Mouse (Mus musculus) MEL (cell line): Measurements from ENCODE around the gene Tmem52b. TPM values are rescaled to one million over a fixed set of nuclear protein-coding genes. Genes with fewer than 3 reads are reported as not detected.

Experiments
- DNase-seq: peaks from one replicate; pipeline ENCODE4 v3.0.0; 2011; ENCODE audit warnings: low read depth, low spot score
- H3K27ac ChIP-seq: 2 replicates; pipeline ENCODE4 v1.5.1; 2012; ENCODE audit warnings: low read depth, mild to moderate bottlenecking, control low read depth, low read length, moderate library complexity; ENCODE audit not compliant: control insufficient read depth
- H3K27me3 ChIP-seq, 2 experiments: fragments of 150-350 bp in 1 of 2; sonication (generic) in 1 of 2; 2 replicates each; pipeline ENCODE4 v1.6.1; 2012; ENCODE audit warnings: low read length in 2 of 2, mild to moderate bottlenecking in 2 of 2, improper control_type of control experiment in 1 of 2, moderate library complexity in 1 of 2; ENCODE audit not compliant: insufficient read depth in 2 of 2, control insufficient read depth in 1 of 2
- H3K36me3 ChIP-seq, 2 experiments: 2 replicates each; pipeline ENCODE4 v1.6.1; 2012 to 2014; ENCODE audit warnings: low read length in 2 of 2, improper control_type of control experiment in 1 of 2, inconsistent platforms in 1 of 2, mild to moderate bottlenecking in 1 of 2; ENCODE audit not compliant: insufficient read depth in 2 of 2, control insufficient read depth in 1 of 2
- H3K4me1 ChIP-seq, 2 experiments: fragments of 150-350 bp in 1 of 2; sonication (generic) in 1 of 2; 2 replicates each; pipeline ENCODE4 v1.6.1; 2012; ENCODE audit warnings: low read length in 2 of 2, improper control_type of control experiment in 1 of 2, mild to moderate bottlenecking in 1 of 2; ENCODE audit not compliant: insufficient read depth in 2 of 2, control insufficient read depth in 1 of 2
- H3K4me3 ChIP-seq, 2 experiments: fragments of 150-350 bp in 1 of 2; sonication (generic) in 1 of 2; 2 replicates each; pipeline ENCODE4 v1.5.1; 2012; ENCODE audit warnings: low read depth in 2 of 2, low read length in 2 of 2, mild to moderate bottlenecking in 2 of 2, moderate library complexity in 2 of 2, control low read depth in 1 of 2, improper control_type of control experiment in 1 of 2; ENCODE audit not compliant: control insufficient read depth in 1 of 2, insufficient read depth in 1 of 2
- H3K79me2 ChIP-seq: 2 replicates; pipeline ENCODE4 v1.6.1; 2012; ENCODE audit warnings: mild to moderate bottlenecking, low read length, moderate library complexity; ENCODE audit not compliant: control insufficient read depth, poor library complexity, insufficient read depth
- H3K9ac ChIP-seq: 2 replicates; pipeline ENCODE4 v1.6.1; 2012; ENCODE audit warnings: low read depth, mild to moderate bottlenecking, control low read depth, low read length, moderate library complexity; ENCODE audit not compliant: control insufficient read depth, poor library complexity, severe bottlenecking
- H3K9me3 ChIP-seq: fragments of 150-350 bp; sonication (generic); replicated peaks from 2 replicates; pipeline ENCODE4 v1.6.1; 2012; ENCODE audit warnings: mild to moderate bottlenecking, low read length, improper control_type of control experiment, moderate library complexity; ENCODE audit not compliant: insufficient read depth
- BHLHE40 ChIP-seq: IDR thresholded peaks from 2 replicates; pipeline ENCODE4 v1.6.1; 2012; ENCODE audit warnings: low read depth, mild to moderate bottlenecking, inconsistent platforms, low read length, improper control_type of control experiment, borderline replicate concordance
- CHD1 ChIP-seq: IDR thresholded peaks from 2 replicates; pipeline ENCODE4 v1.6.1; 2012; ENCODE audit warnings: low read depth, mild to moderate bottlenecking, inconsistent platforms, low read length, improper control_type of control experiment
- CTCF ChIP-seq, 3 experiments: IDR thresholded peaks in 2 of 3; conservative IDR thresholded peaks in 1 of 3; 2 replicates each; pipeline ENCODE4 v1.5.1; 2011 to 2012; ENCODE audit warnings: low read length in 3 of 3, low read depth in 2 of 3, mild to moderate bottlenecking in 2 of 3, improper control_type of control experiment in 1 of 3, inconsistent platforms in 1 of 3, mixed read lengths in 1 of 3, moderate library complexity in 1 of 3; ENCODE audit not compliant: control insufficient read depth in 1 of 3, insufficient read depth in 1 of 3, poor library complexity in 1 of 3, severe bottlenecking in 1 of 3
- E2F4 ChIP-seq: IDR thresholded peaks from 2 replicates; pipeline ENCODE4 v1.6.1; 2011; ENCODE audit warnings: low read depth, low read length, improper control_type of control experiment, borderline replicate concordance
- ELF1 ChIP-seq: IDR thresholded peaks from 2 replicates; pipeline ENCODE4 v1.6.1; 2014; ENCODE audit warnings: low read depth, mild to moderate bottlenecking, inconsistent platforms, low read length, improper control_type of control experiment, moderate library complexity
- EP300 ChIP-seq, 2 experiments: IDR thresholded peaks; 2 replicates each; pipeline ENCODE4 v1.6.1; 2011; ENCODE audit warnings: improper control_type of control experiment in 2 of 2, low read length in 2 of 2, low read depth in 1 of 2, mild to moderate bottlenecking in 1 of 2
- ETS1 ChIP-seq: IDR thresholded peaks from 2 replicates; pipeline ENCODE4 v1.6.1; 2012; ENCODE audit warnings: low read depth, mild to moderate bottlenecking, inconsistent platforms, low read length, improper control_type of control experiment, moderate library complexity
- HCFC1 ChIP-seq: IDR thresholded peaks from 2 replicates; pipeline ENCODE4 v1.6.1; 2012; ENCODE audit warnings: low read depth, mild to moderate bottlenecking, inconsistent platforms, low read length, improper control_type of control experiment, moderate library complexity
- MAFK ChIP-seq: IDR thresholded peaks from 2 replicates; pipeline ENCODE4 v1.6.1; 2011; ENCODE audit warnings: low read depth, mild to moderate bottlenecking, low read length, improper control_type of control experiment, borderline replicate concordance
- MAZ ChIP-seq: IDR thresholded peaks from 2 replicates; pipeline ENCODE4 v1.6.1; 2012; ENCODE audit warnings: low read depth, mild to moderate bottlenecking, inconsistent platforms, low read length, improper control_type of control experiment
- MEF2A ChIP-seq: IDR thresholded peaks from 2 replicates; pipeline ENCODE4 v1.6.1; 2014; ENCODE audit warnings: low read depth, mild to moderate bottlenecking, inconsistent platforms, low read length, improper control_type of control experiment; ENCODE audit not compliant: poor library complexity, insufficient replicate concordance, severe bottlenecking; ENCODE audit errors: extremely low read depth
- MXI1 ChIP-seq: IDR thresholded peaks from 2 replicates; pipeline ENCODE4 v1.6.1; 2011; ENCODE audit warnings: mild to moderate bottlenecking, low read depth, low read length, improper control_type of control experiment
- MYC ChIP-seq: IDR thresholded peaks from 2 replicates; pipeline ENCODE4 v1.6.1; 2011; ENCODE audit warnings: low read depth, mild to moderate bottlenecking, low read length, improper control_type of control experiment, moderate library complexity
- NRF1 ChIP-seq: IDR thresholded peaks from 2 replicates; pipeline ENCODE4 v1.6.1; 2014; ENCODE audit warnings: low read depth, mild to moderate bottlenecking, inconsistent platforms, low read length, improper control_type of control experiment, moderate library complexity; ENCODE audit not compliant: poor library complexity, insufficient read depth, severe bottlenecking
- POLR2A ChIP-seq, 2 experiments: IDR thresholded peaks; 2 replicates each; pipeline ENCODE4 v1.6.1; 2011 to 2012; ENCODE audit warnings: low read length in 2 of 2, mild to moderate bottlenecking in 2 of 2, control low read depth in 1 of 2, improper control_type of control experiment in 1 of 2, low read depth in 1 of 2, moderate library complexity in 1 of 2; ENCODE audit not compliant: control insufficient read depth in 1 of 2, insufficient read depth in 1 of 2, poor library complexity in 1 of 2
- POLR2AphosphoS5 ChIP-seq: IDR thresholded peaks from 2 replicates; pipeline ENCODE4 v1.6.1; 2012; ENCODE audit warnings: low read depth, borderline replicate concordance, mild to moderate bottlenecking, inconsistent platforms, low read length, moderate library complexity, mixed read lengths
- RCOR1 ChIP-seq: IDR thresholded peaks from 2 replicates; pipeline ENCODE4 v1.6.1; 2012; ENCODE audit warnings: low read depth, mild to moderate bottlenecking, inconsistent platforms, low read length, improper control_type of control experiment
- SMC3 ChIP-seq: IDR thresholded peaks from 2 replicates; pipeline ENCODE4 v1.6.1; 2011; ENCODE audit warnings: low read depth, low read length, improper control_type of control experiment
- TBP ChIP-seq: IDR thresholded peaks from 2 replicates; pipeline ENCODE4 v1.8.0; 2011; ENCODE audit warnings: low read depth, low read length, improper control_type of control experiment
- UBTF ChIP-seq: IDR thresholded peaks from 2 replicates; pipeline ENCODE4 v1.6.1; 2012; ENCODE audit warnings: low read depth, mild to moderate bottlenecking, inconsistent platforms, low read length, improper control_type of control experiment, moderate library complexity, borderline replicate concordance; ENCODE audit not compliant: insufficient read depth
- USF2 ChIP-seq, 2 experiments: IDR thresholded peaks; 2 replicates each; pipeline ENCODE4 v1.6.1; 2011 to 2012; ENCODE audit warnings: improper control_type of control experiment in 2 of 2, low read length in 2 of 2, borderline replicate concordance in 1 of 2, inconsistent platforms in 1 of 2, low read depth in 1 of 2, mild to moderate bottlenecking in 1 of 2; ENCODE audit not compliant: insufficient read depth in 1 of 2
- ZC3H11A ChIP-seq: IDR thresholded peaks from 2 replicates; pipeline ENCODE4 v1.6.1; 2012; ENCODE audit warnings: low read depth, mild to moderate bottlenecking, inconsistent platforms, low read length, improper control_type of control experiment
- ZMIZ1 ChIP-seq: IDR thresholded peaks from 2 replicates; pipeline ENCODE4 v1.6.1; 2012; ENCODE audit warnings: low read depth, mild to moderate bottlenecking, inconsistent platforms, low read length, improper control_type of control experiment, moderate library complexity
- polyA plus RNA-seq, 2 experiments: library from polyadenylated mRNA; stranded (reverse) in 1 of 2; unstranded in 1 of 2; fragments of >175 nt in 1 of 2; fragments of >200 nt in 1 of 2; gene quantifications; 2 replicates each; pipeline versions ENCODE4 v1.2.1 to v1.2.4; 2012; ENCODE audit warnings: low replicate concordance in 2 of 2, low read depth in 1 of 2; ENCODE audit not compliant: insufficient read length in 2 of 2, insufficient read depth in 1 of 2, missing spikeins in 1 of 2
- total RNA-seq: library from RNA; depleted of rRNA; stranded (reverse); fragments of 300-350 nt; gene quantifications from 2 replicates; pipeline ENCODE4 v1.2.3, GENCODE M21; 2012

The Tmem52b gene
- total and polyA plus RNA-seq, 3 experiments = not detected

- H3K27me3 ChIP-seq = peaks cover 2 to 4% of the 10 kb centered on the region in 2 experiments; a peak in 1 of 4 replicates
- H3K4me3 ChIP-seq = no peak overlapping the region
- peaks cover 12% of the 10 kb centered on the region for H3K79me2 ChIP-seq
- H3K27ac ChIP-seq = no peak overlapping the region
- no peak overlapping the region for H3K9ac ChIP-seq
- no peak for DNase-seq
- peaks cover 0 to 1% of the 10 kb centered on the region in 2 experiments; a peak in 2 of 4 replicates for H3K36me3 ChIP-seq
- no peaks in the 10 kb centered on the region for H3K9me3 ChIP-seq
- no peak for TF ChIP-seq UBTF
- TF ChIP-seq NRF1 = no peak
- TF ChIP-seq ETS1 = no peak
- no peak for TF ChIP-seq MAFK
- TF ChIP-seq E2F4 = no peak
- TF ChIP-seq TBP = no peak
- TF ChIP-seq CTCF (IDR thresholded peaks at IDR 0.05 in 2 of 3, conservative IDR thresholded peaks at IDR 0.05 in 1 of 3; ENCODE audit: control insufficient read depth in 1 of 3, insufficient read depth in 1 of 3, low read depth in 2 of 3, low read length in 3 of 3, poor library complexity in 1 of 3, severe bottlenecking in 1 of 3) = no peak
- no peak for TF ChIP-seq MYC
- TF ChIP-seq ZC3H11A = no peak
- no peak for TF ChIP-seq RCOR1
- TF ChIP-seq ZMIZ1 = no peak
- H3K4me1 ChIP-seq = peaks cover 1 to 6% of the 10 kb centered on the region in 2 experiments
These were observed 17.2 kb downstream of the Tmem52b start for GRCm38 (mm10) chr6:129529605-129530004.

- no peak for DNase-seq
- no peak overlapping the region for H3K27ac ChIP-seq
- H3K9me3 ChIP-seq = no peaks in the 10 kb centered on the region
- TF ChIP-seq CTCF (IDR thresholded peaks at IDR 0.05 in 2 of 3, conservative IDR thresholded peaks at IDR 0.05 in 1 of 3; ENCODE audit: control insufficient read depth in 1 of 3, insufficient read depth in 1 of 3, low read depth in 2 of 3, low read length in 3 of 3, poor library complexity in 1 of 3, severe bottlenecking in 1 of 3) (no peak), ELF1 (no peak), HCFC1 (no peak), MEF2A (no peak), POLR2AphosphoS5 (no peak), USF2 (IDR thresholded peaks at IDR 0.05; ENCODE audit: borderline replicate concordance in 1 of 2, insufficient read depth in 1 of 2, low read depth in 1 of 2, low read length in 2 of 2) (no peak), MXI1 (no peak), MYC (no peak), NRF1 (no peak), UBTF (no peak), ZC3H11A (no peak), POLR2A (IDR thresholded peaks at IDR 0.05; ENCODE audit: control insufficient read depth in 1 of 2, insufficient read depth in 1 of 2, low read depth in 1 of 2, low read length in 2 of 2, poor library complexity in 1 of 2) (no peak), MAZ (no peak), CHD1 (no peak), TBP (no peak), SMC3 (no peak), EP300 (IDR thresholded peaks at IDR 0.05; ENCODE audit: low read depth in 1 of 2, low read length in 2 of 2) (no peak), BHLHE40 (no peak), ETS1 (no peak)
- TF ChIP-seq, all 39 proteins: peak for 0
- H3K9ac ChIP-seq = no peak overlapping the region
- peaks cover 0 to 7% of the 10 kb centered on the region in 2 experiments; a peak in 2 of 4 replicates for H3K36me3 ChIP-seq
- peaks cover 7 to 12% of the 10 kb centered on the region in 2 experiments for H3K4me1 ChIP-seq
- peaks cover 2 to 4% of the 10 kb centered on the region in 2 experiments; a peak in 1 of 4 replicates for H3K27me3 ChIP-seq
- no peak overlapping the region for H3K4me3 ChIP-seq
- peaks cover 19% of the 10 kb centered on the region for H3K79me2 ChIP-seq
These were observed 17.9 kb downstream of the Tmem52b start for GRCm38 (mm10) chr6:129530261-129530660.
